Mouse (Mus musculus) midbrain, embryonic 12.5 days (tissue): ENCODE data around the gene Ebf4. TPM values are rescaled to one million over a fixed set of nuclear protein-coding genes. Genes with fewer than 3 reads are reported as not detected.
"Not testable (repeated sequence)": the region's sequence is repeated elsewhere in the genome, so short reads cannot be mapped to it uniquely, and the experiment has no call there.

Experiments
- ATAC-seq: fragments of 200-750 bp; cut with Nextera tagmentation; 2 replicates; pipeline ENCODE4 v1.8.0; 2017; ENCODE audit warnings: low read depth, moderate TSS enrichment, moderate library complexity; ENCODE audit not compliant: low FRiP score
- H3K27ac ChIP-seq: fragments of 300-500 bp; sonication (generic); replicated peaks from 2 replicates; pipeline ENCODE4 v1.5.1; 2016; ENCODE audit warnings: mild to moderate bottlenecking
- H3K27me3 ChIP-seq: fragments of 300-500 bp; sonication (generic); 2 replicates; pipeline ENCODE4 v1.6.1; 2016; ENCODE audit warnings: mild to moderate bottlenecking
- H3K36me3 ChIP-seq: fragments of 300-500 bp; sonication (generic); 2 replicates; pipeline ENCODE4 v1.6.1; 2016
- H3K4me1 ChIP-seq: fragments of 300-500 bp; sonication (generic); 2 replicates; pipeline ENCODE4 v1.6.1; 2016
- H3K4me2 ChIP-seq: fragments of 300-500 bp; sonication (generic); replicated peaks from 2 replicates; pipeline ENCODE4 v1.6.1; 2016; ENCODE audit warnings: mild to moderate bottlenecking, moderate library complexity
- H3K4me3 ChIP-seq: fragments of 300-500 bp; sonication (generic); 2 replicates; pipeline ENCODE4 v1.5.1; 2016; ENCODE audit warnings: mild to moderate bottlenecking
- H3K9ac ChIP-seq: fragments of 300-500 bp; sonication (generic); replicated peaks from 2 replicates; pipeline ENCODE4 v1.6.1; 2016; ENCODE audit warnings: mild to moderate bottlenecking, moderate library complexity
- H3K9me3 ChIP-seq: fragments of 300-500 bp; sonication (generic); 2 replicates; pipeline ENCODE4 v1.6.1; 2016; ENCODE audit warnings: mild to moderate bottlenecking
- WGBS: fragments of 180-500 bp; shearing (Covaris S2); methylation state at CpG from one replicate; pipeline ENCODE4 v1.1.7; 2016; 5-methylcytosine and 5-hydroxymethylcytosine counted together
- polyA plus RNA-seq: library from polyadenylated mRNA; unstranded; fragments of >200 nt; fragmentation: Nextera tagmentation; extraction: Ambion mirVana; gene quantifications from 2 replicates; pipeline ENCODE4 v1.2.1, GENCODE M21; 2016

Ebf4 gene
- polyA plus RNA-seq, 1 experiment from 2014 or later = 2.7 TPM

DNA sequence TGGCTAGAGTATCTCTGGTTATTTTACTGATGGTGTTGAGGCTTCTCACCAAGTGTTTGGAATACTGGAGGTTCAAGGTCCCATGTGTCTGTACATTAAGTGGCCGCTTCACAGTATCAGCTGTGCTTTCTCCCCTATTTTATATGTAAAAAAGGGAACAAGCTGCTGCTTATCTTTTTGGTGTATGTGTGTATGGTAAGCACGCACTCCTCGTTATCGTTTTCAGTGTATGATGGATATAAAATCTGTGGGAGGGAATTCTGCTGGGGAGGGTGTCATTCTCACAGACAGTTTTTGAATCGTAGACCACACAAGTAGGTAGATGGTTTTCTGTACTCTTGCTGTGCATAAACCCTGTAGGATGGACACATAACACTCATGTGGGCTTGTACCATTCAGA is 62.6 kb downstream of the Ebf4 start:
- no peak for ATAC-seq
- 91% methylated on average over 5 of the region's 5 CpGs for WGBS
- H3K4me2 ChIP-seq = no peak overlapping the region
- H3K27me3 ChIP-seq = peaks cover 41% of the 10 kb centered on the region
- no peak overlapping the region for H3K27ac ChIP-seq
- peaks cover 16% of the 10 kb centered on the region for H3K4me1 ChIP-seq
- no peak overlapping the region for H3K9ac ChIP-seq
- H3K9me3 ChIP-seq = no peaks in the 10 kb centered on the region
- no peaks in the 10 kb centered on the region for H3K36me3 ChIP-seq
- no peak overlapping the region for H3K4me3 ChIP-seq

DNA sequence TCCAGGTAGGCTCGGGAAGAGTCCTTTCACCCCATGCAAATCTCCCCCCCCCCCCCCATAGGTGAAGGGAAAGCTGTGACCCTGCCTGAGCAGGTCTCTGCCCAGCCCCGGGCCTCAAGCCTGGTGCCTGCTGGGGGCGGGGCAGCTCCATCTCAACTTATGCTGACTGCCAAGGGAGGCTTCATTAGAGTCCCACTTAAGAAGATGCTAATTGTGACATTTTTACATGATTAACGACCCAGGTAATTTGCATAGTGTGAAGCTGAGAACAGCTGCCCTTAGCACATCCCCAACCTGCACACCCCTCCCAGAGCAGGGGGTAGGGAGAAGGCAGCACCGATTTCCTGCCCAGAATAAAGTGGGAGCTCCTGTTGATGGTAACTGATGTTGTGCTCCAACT is 63.9 kb downstream of the Ebf4 start:
- no peak overlapping the region for H3K4me3 ChIP-seq
- no peak overlapping the region for H3K9ac ChIP-seq
- peaks cover 16% of the 10 kb centered on the region for H3K4me1 ChIP-seq
- H3K36me3 ChIP-seq = no peaks in the 10 kb centered on the region
- no peak overlapping the region for H3K27ac ChIP-seq
- H3K9me3 ChIP-seq = no peaks in the 10 kb centered on the region
- peaks cover 54% of the 10 kb centered on the region for H3K27me3 ChIP-seq
- WGBS = 38% methylated on average over 5 of the region's 5 CpGs
- ATAC-seq = no peak
- no peak overlapping the region for H3K4me2 ChIP-seq

DNA sequence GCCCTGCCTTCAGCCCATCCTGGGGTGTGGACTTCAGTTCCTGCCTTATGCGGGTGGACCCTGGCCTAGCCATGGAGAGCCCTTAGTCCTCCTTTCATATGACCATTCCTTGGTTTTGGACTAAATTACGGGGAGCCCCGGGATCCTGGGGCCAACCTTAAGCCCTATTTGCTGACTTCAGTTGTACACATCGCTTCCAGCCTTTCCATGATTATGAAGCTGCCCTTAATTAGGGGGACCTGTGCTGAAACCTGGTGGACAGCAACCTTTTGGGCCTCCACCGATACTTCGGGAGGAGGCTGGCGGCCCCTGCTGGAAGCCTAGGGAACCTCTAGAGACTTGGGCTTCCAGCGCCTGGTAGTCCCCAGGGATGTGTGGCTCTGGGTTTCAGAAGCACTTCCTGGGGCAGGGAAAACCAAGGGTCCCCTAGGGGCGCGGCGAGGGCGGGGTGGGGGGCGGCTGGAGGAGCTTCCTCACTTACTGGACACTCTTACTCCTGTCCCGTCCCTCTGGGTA is 67.6 kb downstream of the Ebf4 start:
- Histone ChIP-seq H3K9me3 (no peaks in the 10 kb centered on the region), H3K36me3 (no peaks in the 10 kb centered on the region), H3K9ac (no peak overlapping the region), H3K27me3 (peaks cover 66% of the 10 kb centered on the region), H3K27ac (no peak overlapping the region), H3K4me1 (peaks cover 23% of the 10 kb centered on the region), H3K4me3 (no peak overlapping the region), H3K4me2 (0 out of 2 replicates have a peak overlapping the region, but pooled peaks have one; percentile 11)
- 4% methylated on average over 14 of the region's 14 CpGs for WGBS
- no peak for ATAC-seq

DNA sequence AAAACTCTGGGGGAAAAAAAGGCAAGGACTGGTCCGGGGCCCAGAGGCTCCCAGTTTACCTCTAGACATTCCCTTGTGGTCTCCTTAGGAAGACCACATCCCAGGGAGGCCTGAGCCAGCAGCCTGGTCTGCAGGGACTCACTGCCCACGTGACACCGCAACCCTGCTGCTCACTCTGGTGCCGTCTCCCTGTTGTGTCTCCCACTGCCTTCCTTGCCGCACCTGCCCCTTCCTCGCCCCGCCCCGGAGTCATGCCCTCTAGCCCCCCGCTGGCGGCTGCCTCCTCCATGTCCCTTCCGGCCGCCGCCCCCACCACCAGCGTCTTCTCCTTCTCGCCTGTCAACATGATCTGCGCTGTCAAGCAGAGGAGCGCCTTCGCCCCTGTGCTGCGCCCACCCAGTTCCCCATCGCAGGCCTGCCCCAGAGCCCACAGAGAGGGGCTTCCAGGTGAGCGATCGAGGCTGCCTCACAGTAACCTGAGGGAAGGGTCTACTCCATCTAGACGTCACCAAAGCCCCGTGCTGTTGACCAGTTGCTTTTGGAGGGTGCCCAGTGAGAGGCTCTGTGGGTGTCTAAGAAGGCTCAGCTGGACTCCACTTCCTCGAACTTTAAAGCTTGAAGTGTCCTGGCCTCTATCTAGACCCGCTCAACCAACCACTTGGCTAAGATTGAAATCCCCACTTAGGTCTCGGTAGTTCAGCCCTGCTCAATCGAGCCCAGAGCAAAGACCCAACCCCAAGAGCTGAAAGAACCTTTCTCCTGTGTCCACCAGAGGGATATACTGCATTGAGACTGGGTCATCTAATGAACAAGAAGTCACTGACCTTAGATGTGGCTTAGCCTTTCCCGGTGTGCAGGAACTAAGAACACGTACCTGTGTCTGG is 70.5 kb downstream of the Ebf4 start:
- Histone ChIP-seq H3K9ac (peak overlapping the region; percentile 32; the same call in 1 of the 2 replicates), H3K4me2 (peak overlapping the region; percentile 58), H3K4me1 (peaks cover 18% of the 10 kb centered on the region), H3K27ac (no peak overlapping the region), H3K9me3 (no peaks in the 10 kb centered on the region), H3K4me3 (peak overlapping the region; percentile 36), H3K27me3 (peaks cover 46% of the 10 kb centered on the region), H3K36me3 (no peaks in the 10 kb centered on the region)
- ATAC-seq = no peak
- 7% methylated on average over 30 of the region's 30 CpGs for WGBS

DNA sequence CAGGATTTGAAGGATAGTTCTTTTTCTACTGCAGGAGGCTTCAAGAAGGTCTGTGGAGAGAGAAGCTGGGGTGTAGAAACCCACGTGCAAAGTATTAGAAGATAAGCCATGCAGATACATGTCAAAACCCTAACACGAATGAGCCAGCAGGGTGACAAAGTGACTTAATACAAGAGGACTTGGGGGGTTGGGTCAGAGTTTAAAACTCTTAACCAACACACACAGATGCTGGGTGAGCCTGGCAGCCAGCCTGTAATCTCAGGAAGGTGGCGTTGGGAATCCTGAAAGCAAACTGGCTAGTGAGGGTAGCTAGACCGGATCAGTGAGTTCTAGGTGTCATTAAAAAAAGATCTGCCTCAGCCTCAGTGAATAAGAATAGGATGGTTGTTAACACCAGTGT is 72.4 kb downstream of the Ebf4 start:
- Histone ChIP-seq H3K9me3 (no peaks in the 10 kb centered on the region), H3K36me3 (no peaks in the 10 kb centered on the region), H3K27me3 (peaks cover 27% of the 10 kb centered on the region), H3K27ac (no peak overlapping the region), H3K9ac (no peak overlapping the region), H3K4me2 (no peak overlapping the region), H3K4me3 (no peak overlapping the region), H3K4me1 (peaks cover 11% of the 10 kb centered on the region)
- no peak for ATAC-seq
- WGBS = 77% methylated on average over 4 of the region's 4 CpGs

DNA sequence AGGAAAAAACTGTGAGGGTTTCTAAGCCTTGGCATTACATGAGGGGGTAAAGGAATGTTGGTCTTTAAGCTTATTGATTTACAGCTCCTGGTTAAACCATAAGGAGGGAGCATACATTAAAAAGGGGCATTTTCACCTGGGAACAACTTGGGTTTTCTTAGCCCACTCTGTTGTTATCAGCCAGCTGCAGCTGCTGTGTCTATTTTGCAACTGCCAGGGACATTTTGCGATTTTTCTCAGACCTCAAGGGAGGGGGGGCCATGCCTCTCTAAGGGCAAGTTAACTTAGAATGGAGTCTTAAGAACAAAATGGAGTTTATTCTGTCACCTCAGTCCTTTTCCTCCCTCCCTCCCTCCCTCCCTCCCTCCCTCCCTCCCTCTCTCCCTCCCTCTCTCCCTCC is 78.1 kb downstream of the Ebf4 start:
- not testable (repeated sequence) for H3K27me3 ChIP-seq, H3K4me1 ChIP-seq, H3K9me3 ChIP-seq, H3K4me2 ChIP-seq, H3K9ac ChIP-seq, H3K27ac ChIP-seq, ATAC-seq, H3K36me3 ChIP-seq, H3K4me3 ChIP-seq
- WGBS = 63% methylated on average over 1 of the region's 1 CpGs

DNA sequence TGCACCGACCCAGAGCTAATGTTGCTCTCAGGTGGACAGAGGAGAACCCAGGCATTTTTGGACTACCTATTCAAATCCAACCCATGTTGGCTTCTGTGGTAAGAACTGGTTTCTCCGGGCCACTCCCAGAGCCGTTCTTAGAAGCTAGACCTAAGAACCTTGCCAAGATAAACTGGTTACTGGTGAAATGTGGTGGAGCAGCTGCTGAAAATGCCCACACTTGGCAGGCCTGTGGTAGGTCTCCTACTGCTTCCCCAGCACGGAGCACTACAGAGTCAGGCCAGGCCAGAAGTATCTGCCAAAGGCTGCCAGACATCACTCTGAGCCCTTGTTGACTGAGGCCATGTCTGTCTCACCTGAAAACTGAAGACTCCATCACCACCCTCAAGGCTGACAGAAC is 80.0 kb downstream of the Ebf4 start:
- H3K4me3 ChIP-seq = no peak overlapping the region
- WGBS = 85% methylated on average over 4 of the region's 4 CpGs
- H3K27ac ChIP-seq = no peak overlapping the region
- H3K9me3 ChIP-seq = no peaks in the 10 kb centered on the region
- no peak overlapping the region for H3K4me2 ChIP-seq
- H3K36me3 ChIP-seq = no peaks in the 10 kb centered on the region
- peaks cover 3% of the 10 kb centered on the region; the same call in 1 of the 2 replicates for H3K4me1 ChIP-seq
- H3K9ac ChIP-seq = no peak overlapping the region
- ATAC-seq = no peak
- no peaks in the 10 kb centered on the region for H3K27me3 ChIP-seq

DNA sequence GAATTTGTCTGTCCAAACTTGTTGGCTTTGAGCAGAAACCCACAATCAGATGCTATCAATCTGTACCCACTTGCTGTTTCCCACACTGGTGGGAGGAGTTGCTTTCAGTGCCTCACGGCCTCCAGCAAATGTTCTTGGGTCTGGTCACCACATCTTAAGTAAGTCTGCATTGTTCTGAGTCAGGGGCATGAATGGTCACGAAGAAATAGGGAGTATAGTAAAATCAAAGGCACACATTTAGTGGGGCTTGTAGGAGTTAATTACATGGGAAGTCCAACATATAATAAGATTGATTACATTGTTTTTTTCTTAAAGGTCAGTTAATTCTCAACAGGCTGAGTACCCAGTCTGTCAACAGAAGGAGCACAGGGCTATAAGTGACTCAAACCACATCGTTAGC is 88.2 kb downstream of the Ebf4 start:
- no peak overlapping the region for H3K4me2 ChIP-seq
- no peak overlapping the region for H3K27ac ChIP-seq
- 52% methylated on average over 3 of the region's 3 CpGs for WGBS
- H3K9ac ChIP-seq = no peak overlapping the region
- H3K9me3 ChIP-seq = no peaks in the 10 kb centered on the region
- H3K4me3 ChIP-seq = no peak overlapping the region
- no peaks in the 10 kb centered on the region for H3K36me3 ChIP-seq
- no peaks in the 10 kb centered on the region for H3K4me1 ChIP-seq
- no peaks in the 10 kb centered on the region for H3K27me3 ChIP-seq
- ATAC-seq = no peak

DNA sequence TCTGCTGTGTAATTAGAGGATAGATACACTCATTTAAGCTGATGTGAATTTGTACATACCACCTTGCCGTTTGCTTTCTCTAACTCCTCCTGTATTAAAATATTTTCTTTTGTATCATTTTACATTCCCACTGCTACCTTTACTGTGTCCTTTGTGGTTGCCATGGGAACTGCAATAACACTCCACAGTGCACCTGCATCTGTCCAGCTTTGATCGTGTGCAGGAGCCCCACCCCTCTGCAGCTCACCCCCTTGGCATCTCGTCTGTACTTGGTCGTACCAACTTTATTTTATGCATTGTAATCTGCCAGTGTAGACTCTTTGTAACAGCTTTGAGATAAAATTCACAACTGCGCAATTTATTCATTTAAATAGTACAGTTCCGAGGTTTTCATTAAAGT is 88.9 kb downstream of the Ebf4 start:
- 81% methylated on average over 6 of the region's 6 CpGs for WGBS
- ATAC-seq = no peak
- Histone ChIP-seq H3K4me2 (no peak overlapping the region), H3K4me1 (no peaks in the 10 kb centered on the region), H3K27ac (no peak overlapping the region), H3K27me3 (no peaks in the 10 kb centered on the region), H3K36me3 (no peaks in the 10 kb centered on the region), H3K9ac (no peak overlapping the region), H3K9me3 (no peaks in the 10 kb centered on the region), H3K4me3 (no peak overlapping the region)

DNA sequence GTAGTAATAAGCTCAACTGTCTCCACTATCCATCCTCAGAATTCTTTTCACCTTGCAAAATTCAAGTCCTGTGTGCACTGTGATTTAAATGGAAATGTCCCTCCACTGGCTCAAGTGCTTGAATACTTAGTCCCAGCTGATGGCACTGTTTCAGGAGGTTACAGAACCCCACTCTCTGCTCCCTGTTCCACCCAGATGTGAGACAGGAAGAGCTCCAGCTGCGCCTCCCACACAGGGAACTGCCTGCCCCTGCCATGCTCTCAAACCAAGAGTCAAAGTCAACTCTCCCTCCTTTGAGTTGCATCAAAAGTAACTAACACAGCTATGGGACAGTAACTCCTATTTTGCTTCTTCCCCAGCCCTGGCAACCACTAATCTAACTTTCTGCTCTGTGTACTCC is 91.2 kb downstream of the Ebf4 start:
- no peak overlapping the region for H3K4me2 ChIP-seq
- no peak overlapping the region for H3K27ac ChIP-seq
- no peaks in the 10 kb centered on the region for H3K4me1 ChIP-seq
- H3K9ac ChIP-seq = no peak overlapping the region
- H3K27me3 ChIP-seq = no peaks in the 10 kb centered on the region
- no peaks in the 10 kb centered on the region for H3K36me3 ChIP-seq
- 89% methylated on average over 1 of the region's 1 CpGs for WGBS
- no peak overlapping the region for H3K4me3 ChIP-seq
- H3K9me3 ChIP-seq = no peaks in the 10 kb centered on the region
- ATAC-seq = no peak

DNA sequence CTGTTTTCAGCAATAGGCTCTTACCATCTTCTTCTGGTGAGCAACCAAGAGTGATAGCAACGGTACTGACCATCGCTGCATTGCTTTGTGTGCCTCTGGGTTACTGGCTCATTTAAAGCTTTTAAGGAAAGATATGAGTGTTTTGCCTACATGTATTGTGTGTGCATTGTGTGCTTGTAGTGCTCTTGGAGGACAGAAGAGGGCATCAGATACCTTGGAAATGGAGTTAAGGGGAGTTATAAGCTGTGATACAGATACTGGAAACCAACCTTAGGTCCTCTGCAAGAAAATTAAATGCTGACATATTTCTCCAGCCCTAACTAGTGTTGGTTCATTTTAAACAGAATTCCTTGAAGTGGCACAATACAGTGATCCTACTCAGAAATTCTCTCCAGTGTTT is 93.8 kb downstream of the Ebf4 start:
- H3K4me3 ChIP-seq = no peak overlapping the region
- no peak overlapping the region for H3K27ac ChIP-seq
- no peak overlapping the region for H3K4me2 ChIP-seq
- ATAC-seq = no peak
- peaks cover 7% of the 10 kb centered on the region; the same call in 1 of the 2 replicates for H3K36me3 ChIP-seq
- no peaks in the 10 kb centered on the region for H3K9me3 ChIP-seq
- no peak overlapping the region for H3K9ac ChIP-seq
- H3K27me3 ChIP-seq = no peaks in the 10 kb centered on the region
- 84% methylated on average over 2 of the region's 2 CpGs for WGBS
- no peaks in the 10 kb centered on the region for H3K4me1 ChIP-seq

DNA sequence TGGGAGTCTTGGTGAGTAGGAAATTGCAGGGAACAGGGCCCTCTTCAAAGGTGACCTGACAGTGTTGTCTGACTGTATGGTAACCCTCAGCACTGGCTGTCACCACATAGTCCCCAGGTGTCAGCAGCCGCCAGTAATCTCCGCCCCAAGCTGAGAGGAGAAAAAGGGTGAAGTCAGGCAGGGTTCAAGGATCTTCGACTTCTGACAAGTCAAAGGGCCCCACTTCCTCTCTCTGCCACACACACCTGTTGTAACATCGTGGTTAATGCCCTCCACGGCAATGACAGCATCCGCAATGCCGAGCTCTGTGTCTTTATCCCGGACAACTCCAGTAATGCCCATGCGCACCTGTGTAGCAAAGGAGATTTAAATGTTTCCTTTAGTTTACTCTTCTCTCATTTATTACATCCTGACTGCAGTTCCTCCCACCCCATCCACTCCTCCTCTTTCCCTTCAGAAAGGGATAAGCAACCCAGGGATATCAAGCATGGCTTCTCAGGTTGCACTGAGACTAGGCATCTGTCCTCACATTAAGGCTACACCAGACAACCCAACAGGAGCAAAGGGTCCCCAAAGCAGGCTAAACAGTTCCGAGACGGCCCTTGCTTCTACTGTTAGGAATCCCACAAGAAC is 96.1 kb downstream of the Ebf4 start:
- Histone ChIP-seq H3K4me1 (no peaks in the 10 kb centered on the region), H3K27me3 (peaks cover 2% of the 10 kb centered on the region; the same call in 1 of the 2 replicates), H3K9ac (no peak overlapping the region), H3K9me3 (no peaks in the 10 kb centered on the region), H3K4me2 (no peak overlapping the region), H3K36me3 (peaks cover 8% of the 10 kb centered on the region; the same call in 1 of the 2 replicates), H3K4me3 (no peak overlapping the region), H3K27ac (no peak overlapping the region)
- WGBS = 84% methylated on average over 11 of the region's 11 CpGs
- no peak for ATAC-seq
